Mouse (Mus musculus) hindbrain, embryonic 16.5 days (tissue): ENCODE results near the gene 1700012P22Rik. TPM values are rescaled to one million over a fixed set of nuclear protein-coding genes. Genes with fewer than 3 reads are reported as not detected.

Experiments
- ATAC-seq: fragments of 200-750 bp; cut with Nextera tagmentation; 2 replicates; pipeline ENCODE4 v1.8.0; 2017; ENCODE audit warnings: moderate TSS enrichment, moderate library complexity
- H3K27ac ChIP-seq: fragments of 300-500 bp; sonication (generic); 2 replicates; pipeline ENCODE4 v1.5.1; 2014; ENCODE audit warnings: low read depth, mild to moderate bottlenecking, control low read depth, low read length, moderate library complexity
- H3K27me3 ChIP-seq: fragments of 300-500 bp; sonication (generic); replicated peaks from 2 replicates; pipeline ENCODE4 v1.6.1; 2014; ENCODE audit warnings: low read length; ENCODE audit not compliant: control insufficient read depth, insufficient read depth
- H3K36me3 ChIP-seq: fragments of 300-500 bp; sonication (generic); 2 replicates; pipeline ENCODE4 v1.6.1; 2014; ENCODE audit warnings: mild to moderate bottlenecking, low read length, moderate library complexity, mixed read lengths; ENCODE audit not compliant: control insufficient read depth, insufficient read depth
- H3K4me1 ChIP-seq: fragments of 300-500 bp; sonication (generic); 2 replicates; pipeline ENCODE4 v1.6.1; 2014; ENCODE audit warnings: low read depth, low read length; ENCODE audit not compliant: control insufficient read depth, insufficient read depth
- H3K4me2 ChIP-seq: fragments of 300-500 bp; sonication (generic); 2 replicates; pipeline ENCODE4 v1.6.1; 2014; ENCODE audit warnings: mild to moderate bottlenecking, low read length, control low read depth, moderate library complexity
- H3K4me3 ChIP-seq: fragments of 300-500 bp; sonication (generic); 2 replicates; pipeline ENCODE4 v1.5.1; 2014; ENCODE audit warnings: mild to moderate bottlenecking, low read length, control low read depth, moderate library complexity
- H3K9ac ChIP-seq: fragments of 300-500 bp; sonication (generic); 2 replicates; pipeline ENCODE4 v1.6.1; 2014; ENCODE audit warnings: low read depth, mild to moderate bottlenecking, control low read depth, low read length, moderate library complexity
- H3K9me3 ChIP-seq: fragments of 300-500 bp; sonication (generic); 2 replicates; pipeline ENCODE4 v1.6.1; 2014; ENCODE audit warnings: mild to moderate bottlenecking, low read length, moderate library complexity; ENCODE audit not compliant: control insufficient read depth
- WGBS: fragments of 180-500 bp; shearing (Covaris S2); extraction: QIAGEN DNeasy Blood & Tissue Kit; methylation state at CpG from one replicate; pipeline ENCODE4 v1.1.7; 2014; 5-methylcytosine and 5-hydroxymethylcytosine counted together
- polyA plus RNA-seq: library from polyadenylated mRNA; unstranded; fragments of >200 nt; fragmentation: Nextera tagmentation; extraction: Ambion mirVana; gene quantifications from 2 replicates; pipeline ENCODE4 v1.2.1, GENCODE M21; 2015

1700012P22Rik gene
- polyA plus RNA-seq, 1 experiment from 2014 or later: not detected

- Histone ChIP-seq H3K4me2 (no peak overlapping the region), H3K9ac (no peak overlapping the region), H3K27me3 (no peaks in the 10 kb centered on the region), H3K36me3 (no peaks in the 10 kb centered on the region), H3K4me1 (no peaks in the 10 kb centered on the region), H3K27ac (no peak overlapping the region), H3K4me3 (no peak overlapping the region), H3K9me3 (peaks cover 5% of the 10 kb centered on the region)
- no peak for ATAC-seq
- 20% methylated on average over 3 of the region's 3 CpGs for WGBS
These were observed 9.7 kb downstream of the 1700012P22Rik start for GRCm38 (mm10) chr4:144428868-144429267.

GRCm38 (mm10) chr4:144424590-144424989 is 14.0 kb downstream of the 1700012P22Rik start:
- H3K36me3 ChIP-seq: no peaks in the 10 kb centered on the region
- ATAC-seq: no peak
- H3K9me3 ChIP-seq: peaks cover 20% of the 10 kb centered on the region
- no peak overlapping the region for H3K4me3 ChIP-seq
- no peak overlapping the region for H3K4me2 ChIP-seq
- no peak overlapping the region for H3K27ac ChIP-seq
- no peak overlapping the region for H3K9ac ChIP-seq
- 81% methylated on average over 5 of the region's 5 CpGs for WGBS
- H3K27me3 ChIP-seq: no peaks in the 10 kb centered on the region
- no peaks in the 10 kb centered on the region for H3K4me1 ChIP-seq

GRCm38 (mm10) chr4:144420644-144421043 is 17.9 kb downstream of the 1700012P22Rik start:
- peaks cover 14% of the 10 kb centered on the region for H3K9me3 ChIP-seq
- ATAC-seq: no peak
- no peaks in the 10 kb centered on the region for H3K27me3 ChIP-seq
- H3K4me1 ChIP-seq: no peaks in the 10 kb centered on the region
- H3K9ac ChIP-seq: no peak overlapping the region
- H3K4me3 ChIP-seq: no peak overlapping the region
- H3K36me3 ChIP-seq: no peaks in the 10 kb centered on the region
- H3K27ac ChIP-seq: no peak overlapping the region
- H3K4me2 ChIP-seq: no peak overlapping the region

DNA sequence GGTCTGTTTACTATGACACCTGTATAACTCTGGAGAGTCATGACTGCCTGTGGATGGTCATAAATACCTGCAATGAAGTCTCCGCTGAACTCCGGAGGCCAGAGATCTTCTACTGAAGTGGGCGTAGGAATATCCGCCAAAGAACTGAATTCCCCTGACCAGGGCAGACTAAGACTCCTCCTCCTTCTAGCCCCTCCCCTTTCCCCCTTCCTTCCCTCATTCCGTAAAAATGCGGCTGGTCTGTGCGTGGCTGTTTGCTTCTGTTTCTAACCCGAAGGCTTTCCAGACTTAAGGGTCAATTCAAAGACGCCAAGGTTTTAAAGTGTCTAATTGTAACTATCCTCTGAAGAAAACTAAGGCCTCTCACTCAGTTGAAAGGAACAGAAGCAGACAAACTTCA is 30.3 kb downstream of the 1700012P22Rik start, which contains the start of gene Pramef12:
Gene Pramef12 (minus strand): TSS at position 175 of the 400 bp plus-strand sequence.
- Histone ChIP-seq H3K9me3 (peaks cover 10% of the 10 kb centered on the region; the same call in 1 of the 2 replicates), H3K4me3 (no peak within 1 kb of the TSS)

DNA sequence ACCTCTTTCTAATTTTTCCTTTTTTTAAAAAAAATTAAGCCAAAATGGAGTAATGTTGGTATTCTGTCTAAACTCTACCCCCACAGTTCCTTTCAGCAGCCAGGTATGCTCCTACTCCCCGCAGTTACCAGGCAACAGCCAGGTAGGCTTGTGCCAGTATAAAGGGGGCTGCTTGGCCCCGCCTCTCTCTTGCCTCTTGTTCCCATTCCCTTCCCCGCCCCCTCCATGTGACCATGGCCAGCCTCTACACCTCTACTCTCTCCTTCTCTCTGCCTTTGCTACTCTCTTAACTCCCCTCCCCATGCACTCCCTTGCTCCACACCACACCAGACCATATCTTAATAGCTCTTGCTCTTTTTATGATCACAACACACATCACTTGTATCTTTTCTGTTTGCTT is 32.3 kb downstream of the 1700012P22Rik start:
- no peak overlapping the region for H3K4me2 ChIP-seq

More for the DNA sequence above, 30.3 kb downstream of the 1700012P22Rik start, which contains the start of gene Pramef12:
- H3K27ac ChIP-seq: no peak within 1 kb of the TSS
- no peak for ATAC-seq
- no peaks in the 10 kb centered on the region for H3K36me3 ChIP-seq
- WGBS: 85% methylated on average over 9 of the region's 9 CpGs
- no peak within 1 kb of the TSS for H3K4me2 ChIP-seq
- no peaks in the 10 kb centered on the region for H3K27me3 ChIP-seq
- H3K4me1 ChIP-seq: no peaks in the 10 kb centered on the region
- no peak within 1 kb of the TSS for H3K9ac ChIP-seq

DNA sequence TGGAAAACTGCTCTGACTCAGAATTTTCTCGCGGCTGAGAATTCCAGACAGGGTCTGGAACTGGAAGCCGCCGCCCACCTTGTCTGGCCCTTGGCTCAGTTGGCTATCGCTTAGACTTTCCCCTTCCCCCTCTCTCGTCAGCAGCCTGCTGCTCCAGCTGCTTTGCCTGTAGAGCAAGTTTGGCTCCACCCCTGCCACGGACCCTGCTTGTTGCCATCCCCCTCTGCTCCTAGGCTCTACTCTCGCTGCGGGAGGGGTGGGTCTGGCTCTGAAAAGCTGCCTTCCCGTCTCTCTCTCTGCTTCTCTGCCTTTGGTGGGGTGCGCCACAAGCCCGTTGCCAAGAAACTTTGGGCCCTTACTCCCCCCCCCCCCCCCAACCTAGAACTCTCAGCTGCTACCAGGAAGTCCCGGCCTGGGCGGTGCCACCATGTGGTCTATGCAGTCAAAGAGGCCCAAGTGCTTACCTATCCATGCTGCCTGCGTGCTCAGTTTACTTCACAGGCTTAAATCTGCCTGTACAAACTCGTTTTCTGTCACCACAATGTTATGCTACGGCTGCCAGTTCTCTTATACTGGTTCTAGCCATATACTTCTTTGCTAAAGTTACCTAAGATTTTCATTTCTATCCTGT is 34.0 kb downstream of the 1700012P22Rik start:
- Histone ChIP-seq H3K36me3 (no peaks in the 10 kb centered on the region), H3K9ac (no peak overlapping the region), H3K4me1 (no peaks in the 10 kb centered on the region), H3K27ac (no peak overlapping the region), H3K9me3 (0 out of 2 replicates have a peak, but pooled peaks cover 8% of the 10 kb centered on the region), H3K4me3 (peak overlapping the region; percentile 14; the same call in 1 of the 2 replicates), H3K27me3 (no peaks in the 10 kb centered on the region), H3K4me2 (peak overlapping the region; percentile 45)
- ATAC-seq: 0 out of 2 replicates have a peak, but pooled peaks have one; percentile 14
- 6% methylated on average over 17 of the region's 17 CpGs for WGBS

More for the DNA sequence above, 32.3 kb downstream of the 1700012P22Rik start:
- H3K36me3 ChIP-seq: no peaks in the 10 kb centered on the region
- H3K9me3 ChIP-seq: peaks cover 10% of the 10 kb centered on the region; the same call in 1 of the 2 replicates
- H3K27me3 ChIP-seq: no peaks in the 10 kb centered on the region
- no peak overlapping the region for H3K27ac ChIP-seq
- no peak overlapping the region for H3K9ac ChIP-seq
- 77% methylated on average over 3 of the region's 3 CpGs for WGBS
- no peak for ATAC-seq
- no peak overlapping the region for H3K4me3 ChIP-seq
- no peaks in the 10 kb centered on the region for H3K4me1 ChIP-seq

DNA sequence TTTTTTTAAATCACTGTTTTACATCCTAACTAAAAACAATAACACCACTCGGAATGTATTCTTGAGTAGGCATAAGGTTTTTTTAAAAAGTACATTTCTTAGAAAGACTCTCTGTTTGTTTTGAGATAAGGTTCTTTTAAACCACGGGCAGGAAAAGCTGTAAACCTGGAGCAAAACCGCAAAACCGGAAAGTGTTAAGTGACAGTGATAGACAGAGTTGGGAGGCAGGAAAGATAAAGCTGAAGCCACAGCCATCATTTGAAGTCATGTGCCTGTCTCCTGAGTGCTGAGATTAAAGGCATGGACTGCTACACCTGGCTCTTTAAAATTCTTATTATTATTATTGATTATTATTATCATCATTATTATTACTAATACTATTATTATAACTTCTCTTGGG is 35.9 kb downstream of the 1700012P22Rik start:
- Histone ChIP-seq H3K4me2 (no peak overlapping the region), H3K27ac (no peak overlapping the region), H3K9me3 (0 out of 2 replicates have a peak, but pooled peaks cover under 1% of the 10 kb centered on the region), H3K36me3 (no peaks in the 10 kb centered on the region), H3K27me3 (no peaks in the 10 kb centered on the region), H3K4me1 (no peaks in the 10 kb centered on the region), H3K9ac (no peak overlapping the region), H3K4me3 (no peak overlapping the region)
- no peak for ATAC-seq
- 85% methylated on average over 4 of the region's 4 CpGs for WGBS

- Histone ChIP-seq H3K4me3 (no peak overlapping the region), H3K27me3 (no peaks in the 10 kb centered on the region), H3K4me1 (no peaks in the 10 kb centered on the region), H3K9me3 (peaks cover 22% of the 10 kb centered on the region), H3K36me3 (no peaks in the 10 kb centered on the region), H3K4me2 (no peak overlapping the region), H3K9ac (no peak overlapping the region), H3K27ac (no peak overlapping the region)
- no peak for ATAC-seq
- WGBS: 40% methylated on average over 3 of the region's 3 CpGs
These were observed 42.3 kb downstream of the 1700012P22Rik start for GRCm38 (mm10) chr4:144396316-144396715.

DNA sequence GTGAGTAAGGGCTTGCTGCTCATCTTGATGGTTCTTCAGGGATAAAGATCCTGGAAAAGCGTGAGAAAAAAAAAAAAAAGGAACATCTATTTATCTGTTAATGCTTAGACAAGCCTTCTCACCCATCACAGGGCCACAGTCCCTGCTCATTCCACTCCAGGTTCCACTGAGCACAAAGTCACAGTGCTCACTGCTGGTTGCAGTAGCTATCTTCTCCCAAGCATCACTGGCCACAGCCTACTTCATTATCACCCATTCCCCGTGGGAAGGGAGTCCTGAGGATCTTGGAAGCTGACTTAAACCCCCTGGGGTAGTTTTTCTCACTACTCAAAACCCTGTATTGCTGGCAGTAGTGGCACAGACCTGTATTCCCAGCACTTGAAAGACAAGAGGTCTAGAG is 60.7 kb downstream of the 1700012P22Rik start, which contains the start of gene Pramef20:
Gene Pramef20 (minus strand): TSS at position 23 of the 400 bp plus-strand sequence.
- no peaks in the 10 kb centered on the region for H3K27me3 ChIP-seq
- no peak within 1 kb of the TSS for H3K9ac ChIP-seq
- H3K4me3 ChIP-seq: no peak within 1 kb of the TSS
- H3K4me1 ChIP-seq: no peaks in the 10 kb centered on the region
- ATAC-seq: no peak
- H3K36me3 ChIP-seq: no peaks in the 10 kb centered on the region
- H3K27ac ChIP-seq: no peak within 1 kb of the TSS
- WGBS: 52% methylated on average over 2 of the region's 2 CpGs
- no peak within 1 kb of the TSS for H3K4me2 ChIP-seq
- H3K9me3 ChIP-seq: peaks cover 12% of the 10 kb centered on the region
